Mouse (Mus musculus) hindbrain, postnatal 0 days (tissue): ENCODE data around the gene Ephb1. TPM values are rescaled to one million over a fixed set of nuclear protein-coding genes. Genes with fewer than 3 reads are reported as not detected.

Source experiments
- ATAC-seq: fragments of 200-750 bp; cut with Nextera tagmentation; 2 replicates; pipeline ENCODE4 v1.8.0; 2017; ENCODE audit warnings: mild to moderate bottlenecking, moderate TSS enrichment, moderate library complexity
- DNase-seq: peaks from one replicate; pipeline ENCODE4 v3.0.0-alpha.2; 2015; ENCODE audit warnings: low spot score
- H3K27ac ChIP-seq: fragments of 300-500 bp; sonication (generic); 2 replicates; pipeline ENCODE4 v1.5.1; 2014; ENCODE audit warnings: mild to moderate bottlenecking
- H3K27me3 ChIP-seq: fragments of 300-500 bp; sonication (generic); 2 replicates; pipeline ENCODE4 v1.6.1; 2014; ENCODE audit warnings: low read length, mixed read lengths; ENCODE audit not compliant: insufficient read depth
- H3K36me3 ChIP-seq: fragments of 300-500 bp; sonication (generic); 2 replicates; pipeline ENCODE4 v1.6.1; 2014; ENCODE audit warnings: low read length, mixed read lengths; ENCODE audit not compliant: insufficient read depth
- H3K4me1 ChIP-seq: fragments of 300-500 bp; sonication (generic); 2 replicates; pipeline ENCODE4 v1.6.1; 2014; ENCODE audit warnings: antibody characterized with exemption, low read length, mixed read lengths; ENCODE audit not compliant: insufficient read depth
- H3K4me2 ChIP-seq: fragments of 300-500 bp; sonication (generic); 2 replicates; pipeline ENCODE4 v1.6.1; 2014; ENCODE audit warnings: low read depth, mild to moderate bottlenecking, low read length, moderate library complexity, mixed read lengths
- H3K4me3 ChIP-seq: fragments of 300-500 bp; sonication (generic); 2 replicates; pipeline ENCODE4 v1.5.1; 2014; ENCODE audit warnings: low read length
- H3K9ac ChIP-seq: fragments of 300-500 bp; sonication (generic); replicated peaks from 2 replicates; pipeline ENCODE4 v1.6.1; 2014; ENCODE audit warnings: mild to moderate bottlenecking, low read length, moderate library complexity, mixed read lengths
- H3K9me3 ChIP-seq: fragments of 300-500 bp; sonication (generic); 2 replicates; pipeline ENCODE4 v1.6.1; 2016; ENCODE audit warnings: low read length, mixed read lengths
- CTCF ChIP-seq: IDR thresholded peaks from 2 replicates; pipeline ENCODE4 v1.5.1; 2016; ENCODE audit warnings: antibody characterized with exemption, control low read depth, low read depth
- WGBS: fragments of 180-500 bp; shearing (Covaris S2); extraction: QIAGEN DNeasy Blood & Tissue Kit; methylation state at CpG from one replicate; pipeline ENCODE4 v1.1.7; 2014; 5-methylcytosine and 5-hydroxymethylcytosine counted together
- polyA plus RNA-seq: library from polyadenylated mRNA; unstranded; fragments of >200 nt; fragmentation: Nextera tagmentation; extraction: Ambion mirVana; gene quantifications from 2 replicates; pipeline ENCODE4 v1.2.1, GENCODE M21; 2015
- total RNA-seq: library from RNA; depleted of rRNA; stranded (reverse); fragments of >200 nt; gene quantifications from 2 replicates; pipeline ENCODE4 v1.2.3, GENCODE M21; 2014

The Ephb1 gene
- total and polyA plus RNA-seq, 2 experiments from 2014 or later, result 39.6 to 50.3 TPM

DNA sequence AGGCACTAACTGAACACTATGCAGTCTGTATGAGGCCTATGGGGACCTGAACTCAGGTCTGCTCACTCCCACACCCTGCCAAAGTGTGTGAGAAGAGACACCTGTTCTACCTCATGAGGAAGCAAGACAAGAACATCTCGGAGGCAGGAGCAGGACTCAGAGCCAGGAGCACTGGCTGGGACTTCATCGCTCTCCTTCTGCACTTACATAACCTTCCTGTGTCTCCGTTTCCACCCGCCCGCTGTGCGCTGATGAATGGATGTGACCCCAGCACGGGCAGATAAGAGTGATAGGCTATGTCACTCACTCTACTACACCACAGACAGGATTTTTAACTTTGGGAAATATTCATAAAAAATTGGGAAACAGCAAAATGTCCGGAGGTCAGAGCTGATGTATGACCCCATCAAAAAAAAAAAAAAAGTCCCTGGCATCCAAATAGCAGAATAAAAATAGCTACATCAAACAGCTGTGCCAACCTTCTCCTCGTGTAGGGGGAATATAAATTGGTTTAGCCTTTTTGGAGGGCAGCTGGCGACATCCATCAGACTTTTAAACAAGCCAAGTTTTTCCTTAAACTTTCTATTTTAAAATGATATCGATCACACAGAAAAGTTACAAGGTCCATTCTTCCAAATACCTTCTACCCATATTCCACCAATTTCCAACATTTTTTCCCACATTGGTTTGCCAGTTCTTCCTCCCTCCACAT is 18.8 kb downstream of the Ephb1 start:
- no peak for TF ChIP-seq CTCF
- no peaks in the 10 kb centered on the region for H3K9me3 ChIP-seq
- H3K9ac ChIP-seq, result no peak overlapping the region
- H3K27me3 ChIP-seq, result no peaks in the 10 kb centered on the region
- H3K27ac ChIP-seq, result no peak overlapping the region
- 75% methylated on average over 11 of the region's 11 CpGs for WGBS
- H3K4me2 ChIP-seq, result no peak overlapping the region
- ATAC-seq (no peak), DNase-seq (no peak)
- no peaks in the 10 kb centered on the region; the same call in 1 of the 2 replicates for H3K4me1 ChIP-seq
- H3K36me3 ChIP-seq, result no peaks in the 10 kb centered on the region
- no peak overlapping the region for H3K4me3 ChIP-seq

DNA sequence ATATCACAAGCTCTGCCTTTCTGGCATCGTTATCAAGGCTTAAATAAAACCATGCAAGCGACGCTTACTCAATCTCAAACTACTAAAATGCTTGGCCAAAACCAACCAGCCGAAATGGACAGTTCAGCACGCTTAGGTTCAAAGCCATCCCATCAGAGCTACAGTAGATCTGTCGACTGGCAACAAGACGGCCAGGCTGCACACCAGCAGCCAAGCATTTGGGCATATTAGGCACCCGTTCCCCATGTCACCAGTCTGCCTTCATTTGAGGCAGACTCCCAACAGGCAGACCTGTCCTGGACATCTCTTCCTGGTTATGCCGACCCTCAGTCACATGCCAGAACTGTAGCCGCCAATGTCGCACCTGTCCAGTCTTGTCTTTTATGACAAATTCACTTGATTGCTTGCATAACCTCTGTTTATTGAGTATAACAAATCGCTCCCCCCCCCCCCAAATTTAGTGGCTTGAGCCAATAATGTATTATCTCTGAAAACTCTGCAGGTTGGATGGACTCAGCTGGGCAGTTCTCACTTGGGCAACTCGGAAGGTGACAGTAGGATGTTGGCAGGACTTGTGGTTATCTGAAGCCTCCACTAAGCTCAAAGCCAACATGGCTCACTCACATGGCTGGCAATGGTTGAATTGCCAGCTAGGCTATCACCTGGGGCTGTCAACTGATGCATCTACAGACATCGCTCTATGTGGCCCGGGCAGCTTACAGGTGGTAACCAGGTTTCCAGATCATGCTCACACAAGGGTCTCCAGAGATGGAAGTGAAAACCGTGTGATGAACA is 24.0 kb downstream of the Ephb1 start:
- no peaks in the 10 kb centered on the region for H3K36me3 ChIP-seq
- H3K4me3 ChIP-seq, result no peak overlapping the region
- no peak overlapping the region for H3K4me2 ChIP-seq
- no peak overlapping the region for H3K27ac ChIP-seq
- TF ChIP-seq CTCF, result no peak
- H3K27me3 ChIP-seq, result no peaks in the 10 kb centered on the region
- 88% methylated on average over 16 of the region's 16 CpGs for WGBS
- DNase-seq (no peak), ATAC-seq (no peak)
- no peaks in the 10 kb centered on the region for H3K9me3 ChIP-seq
- H3K9ac ChIP-seq, result no peak overlapping the region
- H3K4me1 ChIP-seq, result no peaks in the 10 kb centered on the region

DNA sequence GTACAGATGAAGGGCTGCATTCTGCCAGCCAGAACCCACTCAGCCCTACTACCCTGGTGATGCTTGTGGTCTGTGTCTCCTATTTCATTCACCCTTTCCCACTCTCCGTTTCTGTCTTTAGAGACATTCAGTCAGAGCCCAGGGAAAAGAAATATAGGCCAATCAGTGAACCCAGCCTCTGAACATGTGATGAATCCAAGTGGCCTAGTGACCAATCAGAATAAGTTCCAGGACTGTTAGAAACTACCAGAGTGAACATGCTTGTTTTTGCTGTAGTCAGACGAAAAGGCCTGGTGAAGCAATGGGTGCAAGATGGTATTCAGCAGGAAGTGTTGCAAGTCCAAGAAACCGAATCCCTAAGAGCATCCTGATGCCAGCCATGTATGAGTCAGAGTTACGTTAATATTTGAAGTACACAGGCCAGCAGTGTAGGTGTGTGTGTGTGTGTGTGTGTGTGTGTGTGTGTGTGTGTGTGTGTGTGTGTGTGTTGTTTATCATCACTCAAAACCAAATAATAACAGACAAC is 26.8 kb downstream of the Ephb1 start:
- Histone ChIP-seq H3K9ac (no peak overlapping the region), H3K27me3 (no peaks in the 10 kb centered on the region), H3K4me2 (no peak overlapping the region), H3K4me1 (no peaks in the 10 kb centered on the region), H3K27ac (no peak overlapping the region), H3K4me3 (no peak overlapping the region), H3K9me3 (no peaks in the 10 kb centered on the region), H3K36me3 (no peaks in the 10 kb centered on the region)
- ATAC-seq (no peak), DNase-seq (no peak)
- WGBS, result 77% methylated on average over 4 of the region's 4 CpGs
- TF ChIP-seq CTCF, result no peak

DNA sequence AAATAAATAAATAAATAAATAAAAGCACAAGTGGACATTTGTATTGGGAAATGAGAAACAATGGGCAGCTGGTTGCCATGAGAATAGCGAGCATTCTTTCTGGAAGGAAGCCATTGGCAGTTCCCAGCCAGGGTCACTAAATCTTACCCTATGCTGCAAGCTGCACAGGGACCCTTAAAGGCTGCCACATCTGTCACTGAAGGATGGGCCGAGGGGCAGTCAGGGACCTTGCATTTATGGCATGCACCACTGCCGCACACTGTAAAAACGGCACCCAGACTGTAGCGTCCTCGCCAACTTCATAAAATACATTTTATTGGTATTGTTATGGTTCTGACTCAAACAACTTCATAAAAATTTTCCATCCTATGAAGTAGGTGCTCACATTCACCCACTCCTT is 39.1 kb downstream of the Ephb1 start:
- H3K27ac ChIP-seq, result no peak overlapping the region
- H3K4me3 ChIP-seq, result no peak overlapping the region
- H3K4me2 ChIP-seq, result no peak overlapping the region
- WGBS, result 64% methylated on average over 6 of the region's 6 CpGs
- H3K4me1 ChIP-seq, result no peaks in the 10 kb centered on the region; the same call in 1 of the 2 replicates
- no peaks in the 10 kb centered on the region for H3K27me3 ChIP-seq
- H3K36me3 ChIP-seq, result no peaks in the 10 kb centered on the region
- no peak for ATAC-seq
- H3K9me3 ChIP-seq, result no peaks in the 10 kb centered on the region
- H3K9ac ChIP-seq, result no peak overlapping the region
- no peak for DNase-seq
- TF ChIP-seq CTCF, result no peak

DNA sequence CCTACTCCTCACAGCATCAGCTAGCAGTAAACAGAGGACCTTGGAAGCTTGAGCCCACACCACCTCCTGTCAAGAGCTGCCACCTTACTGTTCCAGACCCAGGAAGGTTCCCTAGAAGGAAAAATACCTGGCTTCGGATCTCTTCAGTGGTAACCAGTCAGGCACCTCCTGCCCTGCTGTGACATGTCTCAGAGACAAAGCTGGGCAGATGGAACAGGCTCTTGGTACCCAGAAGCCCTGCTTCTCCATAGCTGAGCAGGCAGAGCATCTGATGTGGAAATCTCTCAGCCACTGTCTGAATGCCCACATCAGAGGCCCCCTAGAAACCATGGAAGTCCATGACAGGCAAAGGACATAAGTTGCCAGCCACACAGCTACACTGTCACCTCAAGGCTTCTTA is 39.7 kb downstream of the Ephb1 start:
- H3K27me3 ChIP-seq, result no peaks in the 10 kb centered on the region
- no peak overlapping the region for H3K4me2 ChIP-seq

DNA sequence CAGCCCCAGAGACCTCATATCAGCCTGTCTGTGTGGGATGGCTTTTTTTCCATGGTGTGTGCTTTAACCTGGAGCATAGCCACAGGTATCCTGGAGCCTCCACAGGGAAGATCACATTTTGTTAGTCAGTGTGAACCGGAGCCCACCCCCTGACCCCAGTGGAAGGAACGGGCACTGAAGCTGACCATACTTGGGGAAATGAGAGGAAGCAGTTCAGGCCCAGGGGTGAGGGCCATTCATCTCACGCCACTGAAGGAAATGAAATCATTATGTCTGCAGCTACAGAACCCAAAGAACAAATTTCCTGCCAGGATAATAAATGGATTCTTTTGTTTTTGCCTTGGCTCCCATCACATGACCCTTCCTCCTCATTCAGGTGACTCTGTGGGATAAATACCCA is 44.1 kb downstream of the Ephb1 start:
- H3K4me3 ChIP-seq, result no peak overlapping the region
- no peaks in the 10 kb centered on the region for H3K27me3 ChIP-seq
- no peak overlapping the region for H3K4me2 ChIP-seq
- no peak overlapping the region for H3K27ac ChIP-seq
- 44% methylated on average over 3 of the region's 3 CpGs for WGBS
- peaks cover 9% of the 10 kb centered on the region; the same call in 1 of the 2 replicates for H3K4me1 ChIP-seq
- DNase-seq (no peak), ATAC-seq (no peak)
- no peak for TF ChIP-seq CTCF
- no peak overlapping the region for H3K9ac ChIP-seq
- H3K9me3 ChIP-seq, result no peaks in the 10 kb centered on the region
- no peaks in the 10 kb centered on the region for H3K36me3 ChIP-seq

More for the DNA sequence above, 39.7 kb downstream of the Ephb1 start:
- Histone ChIP-seq H3K4me3 (no peak overlapping the region), H3K9me3 (no peaks in the 10 kb centered on the region), H3K27ac (no peak overlapping the region), H3K4me1 (no peaks in the 10 kb centered on the region; the same call in 1 of the 2 replicates), H3K9ac (no peak overlapping the region), H3K36me3 (no peaks in the 10 kb centered on the region)
- no peak for TF ChIP-seq CTCF
- WGBS, result 76% methylated on average over 1 of the region's 1 CpGs
- DNase-seq (no peak), ATAC-seq (no peak)
